Mouse (Mus musculus) CD4-positive, CD25-positive, alpha-beta regulatory T cell, adult 4 months (primary cell): Measurements from ENCODE around the gene Tpst2. TPM values are rescaled to one million over a fixed set of nuclear protein-coding genes. Genes with fewer than 3 reads are reported as not detected.
"Not testable (repeated sequence)": the region's sequence is repeated elsewhere in the genome, so short reads cannot be mapped to it uniquely, and the experiment has no call there.

ENCODE experiments used
- ATAC-seq: one replicate; pipeline ENCODE4 v1.8.0; 2017
- polyA plus RNA-seq, 2 experiments: library from polyadenylated mRNA; unstranded; fragments of 100-300 nt; shearing (Covaris generic); gene quantifications; one replicate each; pipeline ENCODE4 v1.2.1; 2017

Tpst2 gene
- polyA plus RNA-seq, 2 experiments from 2014 or later, result 58.0 to 61.9 TPM

DNA sequence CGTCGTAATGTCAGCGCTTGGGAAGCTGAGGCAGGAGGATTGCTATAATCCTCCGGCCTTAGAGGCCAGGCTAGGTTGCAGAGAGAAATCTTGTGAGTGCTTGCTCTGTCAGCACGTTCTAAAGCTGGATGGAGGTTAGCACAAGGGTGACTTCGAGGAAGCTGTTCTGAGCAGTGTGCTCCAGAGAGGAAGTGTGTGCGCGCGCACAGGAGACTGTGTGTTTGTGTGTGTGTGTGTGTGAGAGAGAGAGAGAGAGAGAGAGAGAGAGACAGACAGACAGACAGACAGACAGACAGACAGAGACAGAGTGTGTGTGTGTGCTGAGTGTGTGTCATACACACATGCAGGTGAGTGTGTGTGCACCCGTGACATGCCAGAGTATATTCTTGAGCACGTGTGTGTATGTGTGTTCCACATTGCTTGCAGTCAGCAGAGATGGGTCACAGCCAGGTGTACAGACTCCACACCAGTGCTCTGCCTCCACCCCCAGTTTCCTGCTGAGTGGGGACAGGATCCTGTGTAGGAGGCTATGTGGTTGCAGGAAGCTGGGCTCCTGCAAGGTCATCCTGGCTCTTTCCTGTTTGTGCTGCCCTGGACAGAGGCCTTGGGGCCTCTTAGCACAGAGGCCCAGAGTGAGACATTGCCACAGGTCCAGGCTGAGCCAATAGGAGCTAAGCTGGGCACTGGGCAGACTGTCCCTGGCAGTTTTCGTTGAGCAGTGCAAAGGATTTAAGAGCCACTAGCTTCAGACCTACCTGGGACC, 21.9 kb downstream of the Tpst2 start:
- ATAC-seq, result peak; percentile 47

DNA sequence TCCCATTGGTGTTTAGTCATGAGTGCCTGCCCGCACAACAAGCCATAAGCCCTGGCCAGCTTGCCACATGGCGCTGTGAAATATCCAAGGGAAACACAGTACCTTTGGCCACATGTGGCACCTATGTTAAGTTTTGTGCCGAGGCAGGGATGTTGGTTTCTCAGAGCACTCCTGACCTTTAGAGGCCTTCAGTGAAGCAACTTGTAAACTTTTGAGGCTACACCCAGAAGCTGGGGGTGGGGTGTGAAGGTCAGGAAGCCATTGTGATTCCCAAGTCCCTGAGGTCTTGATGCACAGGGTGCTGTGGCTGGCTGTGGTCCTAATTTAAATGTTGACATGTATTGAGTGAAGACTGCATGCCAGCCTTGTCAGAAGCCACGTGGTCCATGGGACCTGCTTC, 22.9 kb downstream of the Tpst2 start:
- ATAC-seq, result no peak

DNA sequence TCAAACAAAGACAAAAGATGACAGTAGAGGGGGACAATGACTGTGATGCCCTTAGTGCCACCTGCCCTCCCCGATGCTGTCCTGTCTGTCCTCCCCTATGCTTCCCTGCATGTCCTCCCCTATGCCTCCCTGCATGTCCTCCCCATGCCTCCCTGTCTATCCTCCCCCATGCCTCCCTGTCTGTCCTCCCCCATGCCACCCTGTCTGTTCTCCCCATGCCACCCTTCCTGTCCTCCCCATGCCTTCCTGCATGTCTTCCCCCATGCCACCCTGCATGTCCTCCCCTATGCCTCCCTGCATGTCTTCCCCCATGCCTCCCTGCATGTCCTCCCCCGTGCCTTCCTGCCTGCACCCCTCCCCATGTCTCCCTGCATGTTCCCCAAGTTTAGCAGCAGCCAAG, 23.6 kb downstream of the Tpst2 start:
- no peak for ATAC-seq

DNA sequence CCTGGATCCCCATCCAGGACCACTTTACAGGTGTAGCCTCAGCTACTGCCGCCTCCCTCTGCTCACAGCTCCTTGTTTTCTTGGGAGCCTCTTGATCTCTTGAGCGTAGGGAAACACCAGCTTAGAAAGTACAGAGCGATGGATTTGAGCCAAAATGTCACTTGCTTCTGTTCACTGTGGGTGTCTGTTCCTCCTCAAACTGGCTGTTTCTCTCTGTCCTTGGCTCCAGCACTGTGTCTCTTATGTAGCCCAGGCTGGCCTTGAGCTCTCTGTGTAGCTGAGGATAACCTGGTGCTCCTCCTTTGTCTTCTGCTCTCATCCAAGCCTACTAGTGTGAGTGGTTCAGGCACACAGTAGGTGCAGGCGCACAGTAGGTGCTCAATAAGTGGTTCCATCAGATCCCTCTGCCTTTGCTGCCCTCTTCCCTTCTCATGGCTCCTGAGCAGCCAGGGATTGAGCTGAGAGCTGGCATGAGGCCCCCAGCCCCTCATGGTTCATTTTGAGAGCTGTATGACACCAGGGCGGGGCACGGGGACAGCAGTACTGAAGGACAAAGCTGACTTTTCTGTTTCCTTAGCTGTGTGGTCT, 24.3 kb downstream of the Tpst2 start:
- no peak for ATAC-seq

DNA sequence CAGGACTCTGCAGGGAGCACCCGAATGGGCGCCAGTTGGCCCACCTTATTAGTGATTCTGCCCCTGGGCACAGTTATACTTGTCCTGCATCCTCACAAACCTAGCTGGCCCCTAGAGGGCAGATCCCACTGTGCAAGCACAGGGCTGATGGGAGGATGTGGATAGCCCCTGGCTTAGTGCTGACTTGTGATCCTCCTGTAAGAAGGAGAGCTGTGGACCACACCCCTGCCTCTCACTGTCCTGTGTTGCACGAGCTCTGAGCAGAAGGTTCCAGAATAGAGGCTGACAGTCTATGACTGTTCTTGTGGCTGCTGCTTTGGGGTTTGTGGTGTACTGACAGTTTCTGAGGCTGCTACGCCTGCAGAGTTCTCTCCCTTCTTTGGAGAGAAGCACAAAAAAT, 25.2 kb downstream of the Tpst2 start:
- peak; percentile 5 for ATAC-seq

DNA sequence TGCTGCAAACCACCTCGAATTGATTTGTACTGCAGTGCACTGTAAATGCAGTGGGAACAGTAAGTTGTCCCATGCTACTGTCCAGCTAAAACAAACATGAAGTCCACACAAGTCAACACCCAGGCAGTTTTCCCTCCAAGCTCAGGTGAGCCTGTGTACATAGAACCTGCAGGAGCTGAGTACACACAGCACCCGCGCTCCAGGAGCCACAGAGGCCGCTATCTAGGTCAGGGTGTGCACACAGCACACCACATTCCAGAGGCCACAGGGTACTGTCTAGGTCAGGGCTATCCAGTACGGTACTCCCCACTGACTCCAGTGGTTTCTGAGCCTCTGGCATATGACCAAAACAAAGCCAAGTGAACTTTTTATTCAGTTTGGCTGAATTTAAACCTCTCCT, 25.8 kb downstream of the Tpst2 start:
- ATAC-seq, result no peak

DNA sequence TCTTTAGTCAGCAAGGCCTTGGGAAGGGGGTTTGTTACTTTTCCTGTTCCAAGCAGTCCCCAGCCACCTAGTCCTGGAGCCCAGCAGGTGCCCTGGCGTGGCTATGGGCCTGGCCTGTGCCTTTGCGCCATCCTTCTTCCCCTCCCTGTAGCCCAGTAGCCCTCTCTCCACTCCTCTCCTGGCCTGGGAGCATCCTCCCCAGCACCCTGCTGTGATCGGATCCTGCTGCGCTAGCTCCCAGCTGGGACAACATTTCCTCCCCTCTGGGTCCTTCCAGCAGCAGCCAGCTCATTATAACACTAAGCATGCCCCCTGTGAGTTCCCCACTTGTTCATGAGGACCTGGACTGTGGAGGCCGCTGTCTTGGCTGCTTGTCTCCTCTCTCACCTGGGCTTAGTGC, 29.4 kb downstream of the Tpst2 start:
- no peak for ATAC-seq

DNA sequence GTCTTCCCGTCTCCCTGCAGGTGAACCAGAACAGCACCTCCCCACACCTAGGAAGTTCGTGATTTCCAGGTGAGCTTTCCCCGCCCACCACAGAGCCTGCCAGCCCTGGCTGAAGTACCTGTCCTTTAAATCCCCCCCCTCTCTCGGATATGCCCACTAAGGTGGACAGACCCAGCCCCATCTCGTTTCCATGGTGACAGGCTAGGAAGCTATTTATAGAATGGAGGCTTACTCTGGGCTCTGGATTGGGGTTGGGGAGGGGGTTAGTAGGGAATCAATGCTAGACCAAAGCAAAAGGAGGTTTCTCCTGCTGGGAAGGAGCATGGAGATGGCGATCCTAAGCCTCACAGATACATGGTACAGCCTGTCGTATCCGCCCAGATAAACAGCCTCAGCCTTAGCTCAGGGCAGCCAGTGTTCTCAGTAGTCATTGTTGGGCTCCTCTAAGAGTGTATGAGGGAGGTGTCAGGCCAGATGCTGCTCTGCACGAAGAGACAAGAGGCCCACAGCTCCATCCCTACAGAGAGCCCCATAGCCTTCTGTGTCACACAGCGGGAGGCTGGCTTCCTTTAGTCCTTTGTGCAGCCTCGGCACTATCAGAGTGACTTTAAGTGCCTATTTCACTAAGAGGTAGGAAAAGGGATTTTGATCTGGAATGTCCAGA, 36.9 kb downstream of the Tpst2 start:
- no peak for ATAC-seq

DNA sequence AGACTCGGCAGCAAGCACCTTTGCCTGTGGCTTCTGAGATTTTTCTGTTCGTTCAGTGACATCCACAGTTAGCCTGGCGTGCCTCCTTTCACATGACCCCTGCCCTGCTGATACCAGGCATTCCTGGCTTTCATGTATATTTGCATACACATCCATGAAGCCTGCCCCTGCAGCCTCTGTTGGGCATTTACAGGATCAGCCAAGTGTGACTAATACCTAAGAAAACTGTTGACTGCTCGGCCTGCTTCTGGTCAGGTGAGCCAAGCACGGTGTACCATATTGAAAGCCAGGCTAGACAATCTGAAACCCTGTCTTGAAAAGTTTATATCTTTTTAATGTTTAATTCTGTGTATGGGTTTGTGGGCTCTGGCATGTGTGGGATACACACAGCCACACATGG, 40.0 kb downstream of the Tpst2 start:
- ATAC-seq, result no peak

DNA sequence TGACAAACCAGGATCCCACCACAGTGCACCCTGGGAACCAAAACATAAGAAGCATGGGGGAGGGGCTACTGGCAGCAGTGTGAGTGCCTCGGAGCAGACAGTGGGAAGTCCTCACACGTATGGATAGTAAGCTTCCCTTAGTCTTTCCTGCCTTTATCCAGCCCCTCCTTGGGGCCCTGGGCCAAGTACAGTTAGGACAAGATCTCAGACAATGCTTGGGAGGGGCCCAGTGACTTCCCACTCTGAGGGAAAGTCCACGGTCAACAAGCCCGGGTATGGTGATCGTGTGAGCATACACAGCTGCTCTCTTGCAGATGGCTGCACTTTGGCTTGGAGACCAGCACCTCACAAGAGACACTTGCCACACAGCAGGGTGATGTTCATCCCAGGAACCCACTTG, 40.8 kb downstream of the Tpst2 start:
- no peak for ATAC-seq

DNA sequence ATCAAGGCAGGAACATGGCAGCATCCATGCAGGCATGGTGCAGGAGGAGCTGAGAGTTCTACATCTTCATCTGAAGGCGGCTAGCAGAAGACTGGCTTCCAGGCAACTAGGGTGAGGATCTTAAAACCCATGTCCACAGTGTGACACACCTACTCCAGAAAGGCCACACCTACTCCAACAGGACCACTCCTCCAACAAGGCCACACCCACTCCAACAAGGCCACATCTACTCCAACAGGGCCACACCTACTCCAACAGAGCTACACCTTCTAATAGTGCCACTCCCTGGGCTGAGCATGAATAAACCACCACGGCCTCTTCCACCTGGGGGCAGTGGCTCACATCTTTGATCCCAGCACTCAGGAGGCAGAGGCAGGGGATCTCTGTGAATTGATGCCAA, 42.9 kb downstream of the Tpst2 start:
- ATAC-seq, result not testable (repeated sequence)

DNA sequence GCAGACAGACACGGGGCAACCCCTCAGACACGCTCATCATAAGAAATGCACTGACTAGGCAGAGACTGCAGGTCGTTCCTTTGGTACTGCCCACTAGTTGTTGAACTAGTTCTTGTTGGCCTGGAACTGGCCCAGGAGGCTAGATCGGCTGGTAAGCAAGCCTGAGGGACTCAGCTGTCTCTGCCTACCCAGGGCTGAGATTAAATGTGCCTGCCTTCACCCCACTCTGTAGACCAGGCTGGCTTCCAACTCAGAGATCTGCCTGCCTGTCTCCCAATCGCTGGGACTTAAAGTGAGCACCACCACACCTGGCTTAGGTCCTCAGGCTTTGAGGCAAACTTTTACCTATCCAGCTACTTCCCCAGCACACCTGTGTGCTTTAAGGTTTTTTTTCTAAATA, 43.9 kb downstream of the Tpst2 start:
- no peak for ATAC-seq

DNA sequence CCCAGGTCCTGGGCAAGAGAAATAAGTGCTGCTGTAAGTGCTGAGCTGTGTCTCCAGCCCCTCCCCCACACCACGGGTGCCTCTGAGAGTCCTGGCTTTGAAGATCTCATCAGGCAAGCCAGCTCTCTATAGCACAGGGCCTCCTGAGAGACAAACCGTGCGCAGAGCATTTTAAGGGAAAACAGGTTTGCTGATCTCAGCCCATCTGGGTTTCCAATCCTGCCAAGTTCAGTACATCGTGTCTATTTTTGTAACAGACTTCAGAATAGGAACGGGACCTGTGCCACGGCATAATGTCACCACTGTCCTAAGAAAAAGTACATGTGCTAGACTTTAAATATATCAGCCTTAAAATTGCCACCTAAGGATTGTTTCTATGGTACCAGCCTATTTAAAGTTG, 44.4 kb downstream of the Tpst2 start:
- no peak for ATAC-seq

DNA sequence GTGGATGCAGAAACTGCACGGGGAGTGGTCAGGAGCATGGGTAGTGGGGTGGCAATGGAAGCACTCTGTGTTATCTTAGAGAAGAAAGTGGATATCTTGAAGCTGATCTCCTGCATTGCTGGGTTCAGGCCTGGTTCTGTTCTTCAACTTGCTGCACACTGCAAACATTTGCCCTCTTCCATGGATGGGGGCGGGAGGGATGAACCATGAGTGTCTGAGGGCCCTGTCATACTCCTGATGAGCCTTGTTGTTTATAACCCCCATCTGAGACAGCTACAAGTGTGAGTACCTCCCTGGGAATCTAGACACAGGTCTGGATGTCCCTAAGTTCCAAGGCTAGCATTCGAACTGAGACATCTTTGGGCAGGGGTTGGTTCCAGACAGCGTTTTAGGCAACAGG, 44.9 kb downstream of the Tpst2 start:
- ATAC-seq, result no peak

DNA sequence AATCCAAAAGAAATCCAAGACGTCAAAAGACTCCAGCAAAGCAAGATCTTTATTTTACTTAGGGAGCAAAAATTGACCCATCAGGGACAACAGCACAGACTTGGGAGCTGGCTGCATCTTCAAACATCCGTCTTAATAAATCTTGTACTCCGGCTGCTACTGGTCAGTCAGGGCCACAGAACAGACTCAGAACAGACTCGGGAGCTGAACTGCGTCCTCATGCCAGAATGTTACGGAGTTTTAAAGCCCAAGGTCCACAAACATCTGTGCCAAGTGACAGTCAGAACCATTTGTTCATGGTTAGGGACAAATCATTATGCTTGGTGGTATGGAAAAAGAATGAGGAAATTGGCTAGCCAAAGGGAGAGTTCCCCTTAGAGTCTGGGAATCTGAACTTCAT, 46.8 kb downstream of the Tpst2 start:
- ATAC-seq, result no peak

DNA sequence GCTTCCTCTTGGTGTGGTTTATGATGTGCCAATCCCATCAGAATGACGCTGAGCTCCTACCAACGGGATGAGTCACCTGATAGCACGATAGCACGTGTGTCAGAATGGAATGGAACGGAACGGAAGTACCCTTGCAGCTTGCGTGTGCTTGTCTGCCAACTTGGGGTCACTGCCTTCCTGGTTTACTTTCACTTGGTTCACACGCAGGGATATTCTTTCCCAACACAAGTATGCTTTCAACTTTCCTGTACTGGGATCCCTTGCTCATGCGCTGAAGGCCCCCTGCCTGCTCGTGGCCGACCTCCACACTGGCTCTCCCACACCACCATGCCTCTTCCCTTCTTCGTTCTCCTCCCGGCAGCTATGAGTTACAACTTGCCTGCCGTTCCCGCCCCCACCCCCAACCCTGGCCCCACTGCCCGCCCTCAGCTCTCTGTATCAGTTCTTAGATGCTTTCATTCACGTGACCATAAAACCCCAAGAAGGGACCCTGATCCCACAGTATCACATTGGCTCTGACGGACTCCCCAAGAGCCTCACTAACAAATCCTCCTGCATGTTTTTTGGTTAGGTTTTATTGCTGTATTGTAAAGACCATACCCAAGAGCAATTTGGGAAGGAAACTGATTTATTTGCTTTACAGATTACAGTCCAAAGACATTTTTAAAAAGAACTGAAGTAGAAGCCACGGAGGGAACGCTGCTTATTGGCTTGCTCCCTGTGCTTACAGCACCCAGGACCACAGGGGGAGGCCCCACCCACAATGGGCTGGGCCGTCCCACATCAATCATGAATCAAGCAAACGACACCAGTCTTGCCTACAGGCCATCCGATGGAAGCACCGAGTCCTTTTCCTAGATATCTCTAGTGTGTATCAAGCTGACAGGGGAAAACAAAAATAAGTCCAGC, 48.4 kb downstream of the Tpst2 start:
- peak; percentile 73 for ATAC-seq

DNA sequence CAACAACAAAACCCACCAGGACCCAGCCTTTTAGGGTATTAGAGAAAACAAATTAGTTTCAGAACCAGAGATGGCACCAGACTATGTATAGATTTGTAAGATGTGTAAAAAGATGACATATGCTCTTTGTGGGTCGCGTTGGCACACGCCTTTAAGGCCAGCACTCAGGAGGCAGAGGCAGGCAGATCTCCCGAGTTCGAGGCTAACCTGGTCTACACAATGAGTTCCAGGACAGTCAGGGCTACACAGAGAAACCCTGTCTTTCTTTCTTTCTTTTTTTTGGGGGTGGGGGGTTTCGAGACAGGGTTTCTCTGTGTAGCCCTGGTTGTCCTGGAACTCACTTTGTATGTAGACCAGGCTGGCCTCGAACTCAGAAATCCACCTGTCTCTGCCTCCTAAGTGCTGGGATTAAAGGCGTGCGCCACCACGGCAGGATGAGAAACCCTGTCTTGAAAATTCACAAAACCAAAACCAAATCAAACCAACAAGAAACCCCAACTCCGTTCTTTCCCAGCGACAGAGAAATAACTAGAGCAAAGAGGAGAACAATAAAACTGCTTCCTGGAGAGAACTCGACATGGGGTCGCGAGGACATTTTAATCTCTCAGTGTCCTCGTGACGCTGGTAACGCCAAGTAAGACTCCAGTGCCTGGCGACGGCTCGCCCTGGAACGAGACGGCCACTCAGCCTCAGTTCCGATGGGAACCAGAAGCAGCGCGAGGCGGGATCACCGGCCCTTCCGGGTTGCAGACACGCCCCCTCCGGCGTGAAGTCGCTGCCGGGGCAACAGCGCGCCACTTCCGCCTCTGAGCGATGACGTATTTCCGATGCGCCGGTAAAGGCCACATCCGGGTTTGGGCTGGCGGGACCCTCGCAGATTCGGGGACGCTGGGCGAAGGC, 49.3 kb downstream of the Tpst2 start, which contains the start of gene Tfip11:
TSS of gene Tfip11 (plus strand) at position 813 of the 900 bp plus-strand sequence.
- ATAC-seq, result peak; percentile 69

DNA sequence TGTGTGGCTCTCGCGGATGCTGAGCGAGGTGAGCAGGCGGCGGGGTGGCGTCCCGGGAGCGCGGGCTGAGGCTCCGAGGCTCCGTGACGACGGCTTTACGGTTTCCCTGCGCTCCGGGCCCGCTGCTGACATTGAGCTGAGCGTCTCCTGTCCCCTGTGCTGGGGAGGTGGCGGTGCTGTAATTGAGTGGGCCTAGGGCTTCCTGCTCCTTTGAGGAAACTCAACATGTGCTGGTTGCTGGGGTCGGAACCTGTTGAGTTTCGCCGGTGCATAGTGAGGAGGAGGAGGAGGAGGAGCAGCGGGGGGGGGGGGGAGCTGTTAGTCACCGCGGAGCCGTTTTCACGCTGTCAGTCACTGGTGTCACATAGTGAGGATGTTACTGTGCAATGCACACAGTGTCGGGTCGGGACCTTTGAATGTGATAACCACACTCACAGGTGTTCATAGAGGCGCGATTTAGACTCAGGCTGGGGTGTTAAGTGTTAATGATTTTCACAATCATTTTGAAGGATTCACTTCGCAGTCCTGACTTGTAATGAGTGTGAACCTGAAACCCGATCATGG, 50.0 kb downstream of the Tpst2 start:
- peak; percentile 24 for ATAC-seq

DNA sequence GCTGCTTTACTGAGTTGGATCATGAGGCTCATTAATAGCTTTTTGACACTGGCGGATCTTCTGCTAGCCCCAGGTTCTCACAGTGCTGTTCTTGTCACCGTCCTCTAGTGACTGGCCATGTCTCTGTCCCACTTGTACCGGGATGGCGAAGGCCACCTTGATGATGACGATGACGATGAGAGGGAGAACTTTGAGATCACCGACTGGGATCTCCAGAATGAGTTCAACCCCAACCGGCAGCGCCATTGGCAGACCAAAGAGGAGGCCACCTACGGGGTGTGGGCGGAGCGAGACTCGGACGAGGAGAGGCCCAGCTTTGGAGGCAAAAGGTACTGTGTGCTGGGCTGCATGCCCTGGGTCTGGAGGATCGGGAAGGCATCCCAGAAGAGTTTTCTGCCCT, 51.4 kb downstream of the Tpst2 start:
- ATAC-seq, result no peak

DNA sequence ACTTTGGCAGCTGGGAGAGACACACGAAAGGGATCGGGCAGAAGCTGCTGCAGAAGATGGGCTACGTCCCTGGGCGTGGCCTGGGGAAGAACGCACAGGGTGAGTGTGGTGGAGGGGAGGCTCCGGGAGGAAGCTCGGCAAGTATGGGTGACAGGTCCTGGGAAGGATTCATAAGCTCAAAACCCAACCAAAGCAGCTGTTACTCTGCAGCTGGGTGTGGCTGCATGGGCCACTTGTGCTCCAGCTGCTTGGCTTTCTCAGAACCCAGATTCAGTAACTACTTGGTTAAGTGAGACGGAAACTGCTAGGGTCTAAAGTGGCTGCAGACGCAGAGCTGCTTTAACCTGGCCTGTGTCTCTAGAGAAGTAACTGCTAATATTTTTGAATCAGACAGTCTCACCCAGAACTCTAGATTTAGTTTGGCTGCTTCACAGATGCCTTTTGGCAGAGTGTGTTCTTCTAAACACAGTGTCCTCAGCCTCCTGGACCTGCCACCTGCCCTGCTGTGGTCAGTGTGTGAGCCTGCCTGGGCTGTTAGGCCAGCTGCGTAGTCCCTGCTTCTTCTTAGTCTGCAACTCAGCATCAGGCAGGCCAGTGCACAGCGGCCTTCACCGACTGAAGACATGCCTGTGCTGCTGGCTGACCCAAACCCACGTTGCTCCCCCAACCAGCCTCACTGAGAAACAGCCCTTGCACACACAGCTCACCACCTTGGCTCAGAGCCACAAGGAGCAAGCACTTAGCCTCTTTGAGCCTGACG, 53.5 kb downstream of the Tpst2 start:
- no peak for ATAC-seq

DNA sequence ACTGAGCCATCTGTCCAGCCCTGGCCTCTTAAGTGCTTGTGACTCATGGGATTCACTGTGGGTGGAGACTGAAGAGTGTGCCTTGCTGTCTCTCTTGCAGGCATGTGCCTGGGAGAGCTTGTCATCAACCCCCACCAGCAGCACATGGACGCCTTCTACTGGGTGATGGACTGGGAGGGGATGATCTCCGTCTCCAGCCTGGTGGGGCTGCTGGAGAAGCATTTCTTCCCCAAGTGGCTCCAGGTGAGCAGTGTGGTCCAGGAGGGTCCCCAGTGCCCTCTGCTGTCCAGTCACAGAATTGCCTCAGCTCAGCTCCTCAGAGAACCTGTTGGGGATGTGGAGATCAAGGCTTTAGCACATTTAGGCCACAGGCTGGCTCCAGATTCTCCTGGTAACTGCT, 59.0 kb downstream of the Tpst2 start:
- peak; percentile 81 for ATAC-seq
